Mouse (Mus musculus) gastrocnemius, adult 2 months (tissue): Measurements from ENCODE around the gene Draxin. TPM values are rescaled to one million over a fixed set of nuclear protein-coding genes. Genes with fewer than 3 reads are reported as not detected.
"Not testable (repeated sequence)": the region's sequence is repeated elsewhere in the genome, so short reads cannot be mapped to it uniquely, and the experiment has no call there.

Experiments used
- DNase-seq: peaks from one replicate; pipeline ENCODE4 v3.0.0; 2022
- H3K27ac ChIP-seq: fragments of 200-600 bp; 2 replicates; pipeline ENCODE4 v1.8.1; 2022; ENCODE audit warnings: mild to moderate bottlenecking
- H3K4me3 ChIP-seq: fragments of 200-600 bp; 2 replicates; pipeline ENCODE4 v1.8.1; 2022; ENCODE audit warnings: mild to moderate bottlenecking, moderate library complexity
- CTCF ChIP-seq: fragments of 200-600 bp; IDR thresholded peaks from 2 replicates; pipeline ENCODE4 v1.8.1; 2022; ENCODE audit warnings: antibody characterized with exemption, mild to moderate bottlenecking, moderate library complexity
- intact Hi-C: fragments of 180-260 bp; cut with DNase I; formaldehyde crosslinking; loops from one replicate; pipeline ENCODE4 v1.15.1; 2025
- long read RNA-seq, 2 experiments: library from polyadenylated mRNA; stranded (forward); transcript quantifications; one replicate each; pipeline ENCODE4 v2.0.0; 2021
- total RNA-seq, 2 experiments: library from RNA; stranded (reverse); gene quantifications; 2 replicates each; pipeline ENCODE4 v1.2.3; 2021

Draxin gene
- total RNA-seq, result under 1 TPM in 1 of 2 experiments, not detected in 1; 0.03 TPM
- long read RNA-seq, experiment 1, result 0 reads
- long read RNA-seq, experiment 2, result 0 reads

- H3K4me3 ChIP-seq, result peak within 1 kb of the TSS; percentile 64
- H3K27ac ChIP-seq, result no peak within 1 kb of the TSS
- intact Hi-C loops, result no loop called here
- DNase-seq, result peak; percentile 40
- TF ChIP-seq CTCF, result no peak
Measured at GRCm38 (mm10) chr4:148130561-148131413, at the start of gene Draxin. Gene Draxin, minus strand, starts transcription at chr4:148130698.

GRCm38 (mm10) chr4:148177716-148178115, 47.2 kb upstream of the Draxin start:
- no peak for DNase-seq
- TF ChIP-seq CTCF, result no peak
- intact Hi-C loops, result no loop called here
- no peak overlapping the region for H3K27ac ChIP-seq
- H3K4me3 ChIP-seq, result no peak overlapping the region

- H3K27ac ChIP-seq, intact Hi-C loops, H3K4me3 ChIP-seq, DNase-seq: not testable (repeated sequence)
Measured at GRCm38 (mm10) chr4:148176603-148177002, 46.1 kb upstream of the Draxin start.

GRCm38 (mm10) chr4:148174495-148174862, 44.0 kb upstream of the Draxin start:
- intact Hi-C loops, result no loop called here
- TF ChIP-seq CTCF, result no peak
- Histone ChIP-seq H3K4me3 (no peak overlapping the region), H3K27ac (no peak overlapping the region)
- no peak for DNase-seq

GRCm38 (mm10) chr4:148173811-148174494, 43.5 kb upstream of the Draxin start:
- H3K27ac ChIP-seq, result no peak overlapping the region
- no peak for TF ChIP-seq CTCF
- no peak for DNase-seq
- intact Hi-C loops, result no loop called here
- no peak overlapping the region for H3K4me3 ChIP-seq

GRCm38 (mm10) chr4:148171261-148171660, 40.8 kb upstream of the Draxin start:
- H3K4me3 ChIP-seq, result no peak overlapping the region
- TF ChIP-seq CTCF, result no peak
- H3K27ac ChIP-seq, result no peak overlapping the region
- no peak for DNase-seq
- intact Hi-C loops, result loop anchor here (2.0 kb wide), 1 partner anchor 258 kb away; no protein-coding TSS in a partner anchor

- no peak for DNase-seq
- Histone ChIP-seq H3K27ac (no peak overlapping the region), H3K4me3 (no peak overlapping the region)
- intact Hi-C loops, result loop anchor here (2.0 kb wide), 1 partner anchor 258 kb away; no protein-coding TSS in a partner anchor
- no peak; the same call in 1 of the 2 replicates for TF ChIP-seq CTCF
Measured at GRCm38 (mm10) chr4:148170842-148171241, 40.3 kb upstream of the Draxin start.

GRCm38 (mm10) chr4:148169586-148169985, 39.1 kb upstream of the Draxin start:
- no peak for TF ChIP-seq CTCF
- intact Hi-C loops, result no loop called here
- no peak for DNase-seq
- Histone ChIP-seq H3K27ac (no peak overlapping the region), H3K4me3 (no peak overlapping the region)

- Histone ChIP-seq H3K27ac (no peak overlapping the region), H3K4me3 (no peak overlapping the region)
- peak; percentile 66 for DNase-seq
- peak; percentile 86 for TF ChIP-seq CTCF
- intact Hi-C loops, result no loop called here
Measured at GRCm38 (mm10) chr4:148168287-148168686, 37.8 kb upstream of the Draxin start.

GRCm38 (mm10) chr4:148166986-148167385, 36.5 kb upstream of the Draxin start:
- peak; percentile 66 for TF ChIP-seq CTCF
- no peak overlapping the region for H3K27ac ChIP-seq
- intact Hi-C loops, result no loop called here
- peak overlapping the region; percentile 24; the same call in 1 of the 2 replicates for H3K4me3 ChIP-seq
- peak; percentile 80 for DNase-seq

- no peak overlapping the region for H3K27ac ChIP-seq
- H3K4me3 ChIP-seq, result no peak overlapping the region
- DNase-seq, result no peak
- TF ChIP-seq CTCF, result no peak
- intact Hi-C loops, result no loop called here
Measured at GRCm38 (mm10) chr4:148166431-148166830, 35.9 kb upstream of the Draxin start.

GRCm38 (mm10) chr4:148165551-148165950, 35.1 kb upstream of the Draxin start:
- no peak overlapping the region for H3K27ac ChIP-seq
- DNase-seq, result peak; percentile 12
- H3K4me3 ChIP-seq, result no peak overlapping the region
- intact Hi-C loops, result no loop called here
- TF ChIP-seq CTCF, result no peak

- intact Hi-C loops, result loop anchor here (1.0 kb wide), 2 partner anchors 24 to 50 kb away; no protein-coding TSS in a partner anchor
Measured at GRCm38 (mm10) chr4:148164461-148164860, 34.0 kb upstream of the Draxin start.

More at GRCm38 (mm10) chr4:148164461-148164860, 34.0 kb upstream of the Draxin start:
- no peak for DNase-seq
- no peak for TF ChIP-seq CTCF
- Histone ChIP-seq H3K4me3 (peak overlapping the region; percentile 66), H3K27ac (no peak overlapping the region)
